Mouse (Mus musculus) spleen, adult 2 months (tissue): ENCODE data around the gene Hist1h3f.

Experiments
- CTCF ChIP-seq: fragments of 200-500 bp; IDR thresholded peaks from 2 replicates; pipeline ENCODE4 v1.5.1; 2011; ENCODE audit warnings: mild to moderate bottlenecking, inconsistent platforms; ENCODE audit not compliant: insufficient read depth, insufficient read length, insufficient replicate concordance; ENCODE audit errors: extremely low read depth
- POLR2A ChIP-seq: fragments of 200-500 bp; IDR thresholded peaks from 2 replicates; pipeline ENCODE4 v1.6.1; 2011; ENCODE audit warnings: low read depth, low read length, inconsistent platforms

GRCm38 (mm10) chr13:23495526-23495925 is 48.3 kb upstream of the Hist1h3f start:
- no peak for TF ChIP-seq POLR2A
- no peak for TF ChIP-seq CTCF
